Mouse (Mus musculus): ENCODE results near the gene 1600002K03Rik. TPM values are rescaled to one million over a fixed set of nuclear protein-coding genes. Genes with fewer than 3 reads are reported as not detected.

Gene 1600002K03Rik
- polyA plus RNA-seq, 1 experiment = 8.4 TPM

DNA sequence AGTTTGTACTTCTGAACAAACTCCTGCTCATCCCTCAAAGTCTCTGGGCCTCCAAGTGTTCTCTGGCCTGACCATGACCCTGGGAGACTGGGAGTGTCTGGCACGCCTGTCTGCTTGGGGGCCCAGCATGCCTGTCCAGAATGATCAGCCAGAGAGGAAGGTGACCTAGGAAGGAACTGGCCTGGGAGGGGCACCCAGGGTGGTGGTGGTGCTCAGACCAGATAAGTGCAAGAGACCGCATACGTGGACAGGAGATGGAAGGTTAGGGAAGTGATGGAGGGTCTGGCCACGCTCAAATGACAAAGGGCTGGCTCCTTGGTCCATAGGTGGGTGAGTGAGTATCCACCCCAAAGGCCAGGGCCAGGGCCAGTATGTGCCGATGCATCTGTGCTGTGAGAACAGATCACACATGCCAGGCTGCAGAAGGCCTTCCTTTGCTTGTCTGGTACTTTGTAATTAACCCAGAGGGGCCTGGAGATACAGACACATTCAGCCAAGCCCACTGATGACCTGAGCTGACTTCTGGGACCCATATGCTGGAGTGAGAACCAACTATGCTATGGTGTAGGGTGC, 25.5 kb upstream of the 1600002K03Rik start:
- TF ChIP-seq POLR2A (IDR thresholded peaks at IDR 0.05; ENCODE audit: low read depth, low read length) (no peak), CTCF (IDR thresholded peaks at IDR 0.05; ENCODE audit: borderline replicate concordance, insufficient read depth, low read length) (no peak)
- Histone ChIP-seq H3K4me3 (ENCODE audit: insufficient read depth, low read length) (no peak overlapping the region), H3K4me1 (ENCODE audit: control insufficient read depth, insufficient read depth, low read length) (peaks cover 2% of the 10 kb centered on the region; the same call in 1 of the 2 replicates), H3K27ac (ENCODE audit: insufficient read depth, low read length) (no peak overlapping the region; the same call in 1 of the 2 replicates)

DNA sequence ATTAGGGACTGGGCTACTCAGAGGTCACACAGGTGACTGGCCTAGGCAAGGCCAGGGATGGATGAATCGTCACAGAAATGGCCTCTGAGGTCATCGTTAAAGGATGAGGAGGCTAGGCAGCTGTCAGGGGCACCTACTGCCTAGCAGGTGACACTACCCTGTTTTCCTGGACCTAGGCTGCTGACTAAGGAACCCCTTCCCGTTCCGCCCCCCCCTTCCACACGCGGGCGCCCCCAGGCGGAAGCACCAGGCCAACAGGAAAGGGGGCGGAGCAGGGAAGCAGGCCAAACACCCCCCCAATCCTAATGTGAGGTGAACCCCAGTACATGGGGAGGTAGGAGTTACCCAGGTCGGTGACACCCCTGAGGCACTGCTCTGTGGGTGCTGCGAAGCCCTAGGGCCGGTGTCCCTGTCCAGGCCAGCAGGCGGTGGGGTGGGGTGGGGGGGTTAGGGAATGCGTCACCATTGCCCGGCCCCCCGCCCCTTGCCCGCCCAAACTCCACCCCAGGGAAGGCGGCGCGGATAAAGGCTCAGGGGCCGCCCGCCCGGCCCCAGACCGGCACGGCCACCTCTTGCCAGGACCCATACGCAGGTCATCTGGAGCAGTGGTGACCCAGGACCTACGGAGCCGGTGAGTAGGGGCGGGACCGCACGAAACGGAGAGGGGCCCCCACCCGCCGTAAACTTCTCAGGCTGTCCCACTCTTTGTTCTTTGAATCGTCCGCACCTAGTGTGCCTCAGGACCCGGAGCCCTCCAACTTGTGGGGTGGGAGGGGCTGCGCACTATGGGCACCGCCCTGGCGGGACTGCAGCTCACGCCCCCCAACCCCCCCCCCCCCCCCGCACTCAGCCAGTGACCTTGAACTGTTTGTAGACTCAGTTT, 24.8 kb upstream of the 1600002K03Rik start, which contains the start of gene Midn:
Gene Midn, plus strand, starts transcription at position 554 of the 883 bp plus-strand sequence.
- peak; percentile 98 for TF ChIP-seq POLR2A (IDR thresholded peaks at IDR 0.05; ENCODE audit: low read depth, low read length)
- peak; percentile 28; the same call in 1 of the 2 replicates for TF ChIP-seq CTCF (IDR thresholded peaks at IDR 0.05; ENCODE audit: borderline replicate concordance, insufficient read depth, low read length)
- Histone ChIP-seq H3K4me3 (ENCODE audit: insufficient read depth, low read length) (peak within 1 kb of the TSS; percentile 71), H3K4me1 (ENCODE audit: control insufficient read depth, insufficient read depth, low read length) (peaks cover 2% of the 10 kb centered on the region; the same call in 1 of the 2 replicates), H3K27ac (ENCODE audit: insufficient read depth, low read length) (peak within 1 kb of the TSS; percentile 87)

DNA sequence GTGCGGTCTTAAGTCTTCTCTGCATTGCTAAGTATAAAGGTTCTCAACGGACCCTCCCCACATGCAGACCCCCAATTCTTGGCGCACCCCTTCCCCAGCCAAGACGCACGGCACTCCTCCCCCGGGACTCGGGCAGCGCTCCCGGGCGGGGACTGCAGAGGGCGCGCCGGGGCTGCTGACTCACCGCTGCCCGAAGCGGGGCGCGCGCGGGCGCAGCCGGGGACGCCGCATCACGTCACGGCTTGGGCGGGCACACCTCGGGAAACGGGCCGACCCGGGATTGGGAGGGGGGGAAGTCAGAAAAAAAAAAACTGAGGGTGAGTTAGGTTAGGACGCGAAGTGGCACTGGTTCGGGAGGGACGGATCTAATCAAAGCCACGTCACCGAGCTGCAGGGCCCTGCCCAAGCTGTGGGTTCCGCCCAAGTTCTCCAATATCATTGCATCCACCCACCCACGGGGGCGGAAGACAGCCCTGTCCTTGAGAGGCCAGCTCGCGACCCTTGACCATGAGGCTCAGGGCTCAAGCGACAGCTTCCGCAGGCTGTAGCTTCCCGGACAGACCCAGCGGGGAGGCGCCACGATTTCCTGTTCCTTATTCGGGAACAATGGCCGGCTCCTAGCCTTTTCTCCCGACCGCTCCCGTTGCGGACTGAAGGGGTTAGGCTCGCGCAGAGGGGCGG, 24.0 kb upstream of the 1600002K03Rik start:
- Histone ChIP-seq H3K27ac (ENCODE audit: insufficient read depth, low read length) (peak overlapping the region; percentile 87), H3K4me3 (ENCODE audit: insufficient read depth, low read length) (peak overlapping the region; percentile 71), H3K4me1 (ENCODE audit: control insufficient read depth, insufficient read depth, low read length) (peaks cover 2% of the 10 kb centered on the region; the same call in 1 of the 2 replicates)
- peak; percentile 67; the same call in 1 of the 2 replicates for TF ChIP-seq POLR2A (IDR thresholded peaks at IDR 0.05; ENCODE audit: low read depth, low read length)
- TF ChIP-seq CTCF (IDR thresholded peaks at IDR 0.05; ENCODE audit: borderline replicate concordance, insufficient read depth, low read length) = 0 out of 2 replicates have a peak, but pooled peaks have one; percentile 19

DNA sequence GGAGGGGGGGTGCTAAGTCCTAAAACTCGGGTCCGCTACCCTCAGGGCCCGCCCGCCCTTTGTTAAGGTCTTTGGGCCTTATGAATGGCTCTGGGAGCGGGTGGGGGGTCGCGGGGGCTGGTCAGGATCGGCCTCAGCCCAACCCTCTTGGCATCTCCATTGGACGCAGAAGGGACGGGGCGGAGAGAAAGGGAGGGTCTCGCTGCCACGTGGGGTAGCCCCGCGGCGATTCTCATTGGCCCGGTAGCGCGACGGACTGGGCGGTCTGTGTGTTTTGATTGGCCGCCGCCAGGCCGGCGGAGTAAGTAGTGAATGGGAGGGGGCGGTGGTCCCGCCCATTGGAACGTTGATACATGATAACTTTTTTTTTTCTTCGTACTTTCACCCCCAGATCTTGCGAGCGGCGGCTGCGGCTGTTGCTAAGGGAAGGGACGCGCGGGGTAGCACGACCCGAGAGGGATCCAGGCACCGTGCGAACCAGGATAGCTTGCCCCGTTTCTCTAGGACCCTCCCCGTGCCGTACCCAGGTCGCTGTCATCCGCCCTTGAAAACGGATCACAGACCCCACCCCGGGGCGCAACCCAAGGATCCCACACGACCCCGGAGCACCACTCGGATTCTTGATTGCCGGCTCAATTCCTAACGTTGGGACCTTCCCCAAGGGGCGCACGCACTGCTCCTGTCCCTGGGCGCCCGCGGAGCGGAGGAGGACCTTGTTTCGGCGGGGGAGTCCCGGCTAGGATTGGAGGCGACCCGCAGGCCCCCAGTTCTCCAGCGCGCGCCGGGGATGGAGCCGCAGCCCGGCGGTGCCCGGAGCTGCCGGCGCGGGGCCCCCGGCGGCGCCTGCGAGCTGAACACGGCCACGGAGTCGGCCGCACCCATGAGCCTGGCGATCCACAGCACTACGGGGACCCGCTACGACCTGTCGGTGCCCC, 23.2 kb upstream of the 1600002K03Rik start:
- Histone ChIP-seq H3K4me3 (ENCODE audit: insufficient read depth, low read length) (peak overlapping the region; percentile 81), H3K27ac (ENCODE audit: insufficient read depth, low read length) (peak overlapping the region; percentile 87), H3K4me1 (ENCODE audit: control insufficient read depth, insufficient read depth, low read length) (peaks cover 2% of the 10 kb centered on the region)
- TF ChIP-seq CTCF (IDR thresholded peaks at IDR 0.05; ENCODE audit: borderline replicate concordance, insufficient read depth, low read length) (no peak), POLR2A (IDR thresholded peaks at IDR 0.05; ENCODE audit: low read depth, low read length) (peak; percentile 97)

DNA sequence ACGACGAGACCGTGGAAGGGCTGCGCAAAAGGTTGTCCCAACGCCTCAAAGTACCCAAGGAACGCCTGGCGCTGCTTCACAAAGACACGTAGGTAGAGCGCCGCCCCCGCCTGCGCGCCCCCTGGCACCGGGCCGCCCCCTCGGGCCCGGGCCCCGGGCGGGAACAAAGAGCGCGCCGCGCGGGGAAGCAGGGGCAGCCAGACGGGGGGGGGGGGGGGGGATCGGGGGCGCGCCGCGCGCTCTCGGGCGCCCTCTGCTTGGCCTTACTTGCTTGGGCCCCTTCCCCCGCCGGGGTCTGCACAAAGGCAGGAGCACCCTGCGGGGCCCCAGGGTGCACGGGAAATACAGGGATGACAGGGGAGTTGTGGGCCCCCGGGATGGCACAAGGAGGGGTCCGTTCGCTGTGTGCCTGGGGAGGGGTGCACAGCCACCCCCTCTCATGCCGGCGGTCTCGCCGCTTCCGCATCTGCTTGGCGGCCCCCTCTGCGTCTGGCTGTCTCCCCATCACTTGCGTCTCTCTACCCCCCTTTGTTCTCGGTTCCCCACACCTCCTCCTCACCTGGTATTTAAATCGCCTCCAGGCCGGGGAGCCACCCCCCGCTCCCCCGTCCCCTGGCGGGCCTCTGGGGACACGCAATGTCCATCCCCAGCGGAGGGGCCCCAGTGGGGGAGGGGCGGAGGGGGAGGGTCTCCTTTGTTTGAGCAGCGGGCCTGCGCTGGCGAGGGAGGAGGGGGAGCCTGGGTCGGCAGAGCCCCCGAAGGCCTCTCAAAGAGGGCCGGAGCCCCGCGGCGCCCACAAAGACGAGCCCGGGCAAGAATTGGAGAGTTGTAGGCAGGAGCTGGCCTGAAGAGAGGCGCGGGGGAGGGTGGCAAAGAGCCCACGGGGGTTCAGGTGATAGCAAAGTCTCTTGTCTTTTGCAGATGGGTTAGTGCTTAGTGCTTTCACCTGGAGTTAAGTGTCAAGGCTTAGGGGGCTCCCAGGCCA, 22.2 kb upstream of the 1600002K03Rik start:
- H3K4me3 ChIP-seq (ENCODE audit: insufficient read depth, low read length) = peak overlapping the region; percentile 81
- peak overlapping the region; percentile 95 for H3K27ac ChIP-seq (ENCODE audit: insufficient read depth, low read length)
- no peak; the same call in none of the 2 replicates for TF ChIP-seq POLR2A (IDR thresholded peaks at IDR 0.05; ENCODE audit: low read depth, low read length)
- no peak for TF ChIP-seq CTCF (IDR thresholded peaks at IDR 0.05; ENCODE audit: borderline replicate concordance, insufficient read depth, low read length)
- H3K4me1 ChIP-seq (ENCODE audit: control insufficient read depth, insufficient read depth, low read length) = peaks cover 10% of the 10 kb centered on the region

DNA sequence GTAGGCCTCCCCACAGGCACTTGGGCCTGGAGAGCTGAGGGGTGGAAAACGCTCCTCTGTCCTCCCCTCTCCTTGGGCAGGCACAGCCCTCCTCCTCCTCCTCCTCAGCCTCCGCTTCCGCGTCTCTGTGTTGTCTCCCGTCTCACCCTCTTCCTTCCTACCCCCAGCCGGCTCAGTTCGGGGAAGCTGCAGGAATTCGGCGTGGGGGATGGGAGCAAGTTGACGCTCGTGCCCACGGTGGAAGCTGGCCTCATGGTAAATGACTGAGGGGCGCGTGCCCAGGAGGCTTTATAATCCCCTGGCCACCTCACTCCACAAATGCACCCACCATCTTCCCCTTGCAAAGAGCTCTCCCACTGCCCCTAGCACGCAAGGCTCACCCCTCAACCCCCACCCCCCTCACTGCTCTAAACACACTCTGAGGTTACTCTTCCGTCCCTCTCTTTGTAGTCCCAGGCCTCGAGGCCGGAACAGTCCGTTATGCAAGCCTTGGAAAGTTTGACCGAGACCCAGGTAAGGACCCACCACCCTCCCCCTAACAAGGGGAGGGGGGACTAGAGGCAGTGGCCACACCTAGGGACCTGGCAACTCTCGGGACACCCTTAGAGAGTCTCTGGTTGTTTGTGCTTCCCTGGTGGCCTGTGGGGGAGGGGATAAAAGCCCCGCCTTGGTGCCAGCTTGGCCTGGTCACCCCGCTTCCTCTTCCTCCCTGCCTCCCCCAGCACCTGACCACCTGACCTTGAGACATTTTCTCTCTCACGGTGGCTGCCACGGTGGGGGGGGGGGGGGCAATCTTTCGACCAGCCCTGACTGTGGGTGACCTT, 21.3 kb upstream of the 1600002K03Rik start:
- Histone ChIP-seq H3K27ac (ENCODE audit: insufficient read depth, low read length) (peak overlapping the region; percentile 95), H3K4me1 (ENCODE audit: control insufficient read depth, insufficient read depth, low read length) (peaks cover 14% of the 10 kb centered on the region), H3K4me3 (ENCODE audit: insufficient read depth, low read length) (peak overlapping the region; percentile 81)
- TF ChIP-seq CTCF (IDR thresholded peaks at IDR 0.05; ENCODE audit: borderline replicate concordance, insufficient read depth, low read length) = no peak
- peak; percentile 50; the same call in 1 of the 2 replicates for TF ChIP-seq POLR2A (IDR thresholded peaks at IDR 0.05; ENCODE audit: low read depth, low read length)

DNA sequence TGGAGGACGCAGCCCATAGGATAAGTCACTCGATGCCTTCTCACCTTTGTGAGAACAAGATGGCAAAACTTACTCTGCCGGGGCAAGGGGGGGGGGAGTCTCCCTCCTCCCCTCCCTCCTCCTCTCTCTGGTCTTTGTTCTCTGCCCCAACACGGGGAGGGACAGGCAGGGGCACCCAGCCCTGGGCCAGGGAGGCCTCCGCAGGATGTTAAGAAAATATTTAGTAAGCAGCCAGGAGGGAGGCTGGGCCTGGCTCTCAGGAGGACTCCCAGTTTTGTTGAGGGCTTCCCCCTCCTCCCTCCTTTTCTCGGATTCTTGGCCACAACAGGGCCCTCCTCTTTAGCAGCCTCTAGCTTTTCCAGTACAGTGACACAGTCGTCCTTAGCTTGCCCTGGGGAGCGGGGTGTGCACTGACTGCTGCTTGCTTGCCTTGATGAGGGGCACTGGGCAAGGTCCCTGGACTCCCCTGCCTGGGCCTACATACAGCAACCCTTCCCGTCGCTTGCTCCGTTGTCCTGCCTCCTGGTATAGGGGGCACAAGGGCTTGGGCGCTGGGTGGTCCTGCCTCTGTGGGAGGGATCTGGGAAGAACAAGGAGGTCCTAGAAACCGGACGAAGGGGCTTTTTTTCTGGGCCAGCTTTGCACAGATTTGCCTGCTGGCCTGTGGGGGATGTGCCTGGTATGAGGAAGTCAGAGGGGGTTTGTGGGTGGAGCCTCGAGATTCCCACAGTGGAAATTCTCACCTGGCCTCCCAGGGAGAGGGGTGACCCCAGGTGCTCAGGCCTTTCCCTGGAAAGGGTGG, 20.5 kb upstream of the 1600002K03Rik start:
- peak overlapping the region; percentile 95 for H3K27ac ChIP-seq (ENCODE audit: insufficient read depth, low read length)
- peak; percentile 41 for TF ChIP-seq POLR2A (IDR thresholded peaks at IDR 0.05; ENCODE audit: low read depth, low read length)
- no peak for TF ChIP-seq CTCF (IDR thresholded peaks at IDR 0.05; ENCODE audit: borderline replicate concordance, insufficient read depth, low read length)
- H3K4me3 ChIP-seq (ENCODE audit: insufficient read depth, low read length) = peak overlapping the region; percentile 81
- peaks cover 12% of the 10 kb centered on the region for H3K4me1 ChIP-seq (ENCODE audit: control insufficient read depth, insufficient read depth, low read length)

All from embryonic fibroblast, embryonic 13.5 days (primary cell).